9 mouse cellular contexts compared by ENCODE assay signal in the genomic region with DNA sequence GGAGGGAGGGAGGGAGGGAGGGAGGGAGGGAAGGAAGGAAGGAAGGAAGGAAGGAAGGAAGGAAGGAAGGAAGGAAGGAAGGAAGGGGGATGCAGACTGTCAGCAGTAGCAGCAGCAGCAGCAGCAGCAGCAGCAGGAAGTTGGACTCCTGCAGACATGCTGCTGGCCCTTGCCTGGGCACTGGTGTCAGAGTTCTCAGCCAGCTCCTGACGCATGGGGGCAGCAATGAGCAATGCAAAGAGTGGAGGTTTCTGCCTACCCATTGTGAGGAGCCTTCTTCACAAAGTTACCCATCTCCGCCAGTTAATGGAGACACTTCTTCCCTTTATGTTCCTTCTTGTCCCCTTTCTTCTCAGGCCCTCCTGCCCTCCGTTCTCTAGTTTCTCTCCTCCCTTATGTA. TPM values are rescaled to one million over a fixed set of nuclear protein-coding genes. Genes with fewer than 3 reads are reported as not detected.
DNase-seq lines count a peak whose midpoint lies in the region; ATAC-seq and TF ChIP-seq lines count a peak whose summit lies in the region.
"Had no signal": no experiment of that assay in that cellular context is flagged by ENCODE, and none has a peak within 500 bp of the region (broad histone marks: within the 10 kb centered on the region; RNA-seq: fewer than 3 reads in every experiment).

No protein-coding gene starts in this region.

- intact Hi-C loops in left cerebral cortex, postnatal 25 days (cut with DNase I) = loop anchor here (2.0 to 5.0 kb wide), 2 partner anchors 139 to 261 kb away; no protein-coding TSS in a partner anchor

- no peak overlapping the region for H3K4me3 ChIP-seq in forebrain, embryonic 11.5 days (ENCODE audit: low read depth, low read length)
- H3K4me3 ChIP-seq in forebrain, embryonic 13.5 days = no peak overlapping the region
- no peak overlapping the region for H3K4me3 ChIP-seq in forebrain, postnatal 0 days (ENCODE audit: low read depth, low read length)
- H3K4me3 ChIP-seq in kidney, adult 2 months (ENCODE audit: insufficient read depth, low read depth, low read length) = no peak overlapping the region
- H3K4me3 ChIP-seq: erythroblast, embryonic 14.5 days had no signal

- TF ChIP-seq CTCF in forebrain, postnatal 0 days (IDR thresholded peaks at IDR 0.05; ENCODE audit: low read depth) = peak; percentile 66
- TF ChIP-seq CTCF in kidney, adult 2 months (conservative IDR thresholded peaks at IDR 0.05; ENCODE audit: insufficient read depth, insufficient read length, low read depth, low read length) = peak; percentile 91

- no peak overlapping the region for H3K9ac ChIP-seq in forebrain, embryonic 11.5 days (ENCODE audit: low read length)
- H3K9ac ChIP-seq in forebrain, embryonic 13.5 days = no peak overlapping the region
- H3K9ac ChIP-seq in forebrain, postnatal 0 days = no peak overlapping the region

- 0 out of 2 replicates have a peak, but pooled peaks have one; percentile 33 for ATAC-seq in forebrain, embryonic 11.5 days (replicated peaks; ENCODE audit: low FRiP score)
- ATAC-seq in forebrain, embryonic 13.5 days = no peak
- ATAC-seq in forebrain, postnatal 0 days = no peak
- ATAC-seq in monocyte, adult 5-6 weeks (replicated peaks; ENCODE audit: insufficient number of reproducible peaks, low FRiP score, low TSS enrichment, poor library complexity, severe bottlenecking) = no peak

- peak; percentile 87 for DNase-seq in forebrain, embryonic 11.5 days (ENCODE audit: low spot score)
- peak; percentile 85 for DNase-seq in brain, adult 2 months (ENCODE audit: low read depth, low spot score)
- DNase-seq in forebrain, postnatal 0 days = no peak
- DNase-seq in kidney, adult 2 months = peak; percentile 75
- DNase-seq in left cerebral cortex, postnatal 25 days (ENCODE audit: low spot score in 2 of 2) = peak; percentile 69 to 89
- peak; percentile 72 for DNase-seq in ovary, postnatal 14 days (ENCODE audit: low spot score)

- no peaks in the 10 kb centered on the region for H3K9me3 ChIP-seq in forebrain, embryonic 11.5 days (ENCODE audit: control insufficient read depth, low read length)
- no peaks in the 10 kb centered on the region for H3K9me3 ChIP-seq in forebrain, embryonic 13.5 days (replicated peaks)
- no peaks in the 10 kb centered on the region for H3K9me3 ChIP-seq in forebrain, postnatal 0 days (ENCODE audit: low read length)

- H3K27me3 ChIP-seq in forebrain, embryonic 11.5 days (ENCODE audit: control insufficient read depth, insufficient read depth, low read length) = no peaks in the 10 kb centered on the region
- no peaks in the 10 kb centered on the region for H3K27me3 ChIP-seq in forebrain, embryonic 13.5 days
- no peaks in the 10 kb centered on the region for H3K27me3 ChIP-seq in forebrain, postnatal 0 days (ENCODE audit: insufficient read depth, low read length)
- no peaks in the 10 kb centered on the region for H3K27me3 ChIP-seq in kidney, adult 2 months (replicated peaks; ENCODE audit: control insufficient read depth, insufficient read depth, low read length)

- no peaks in the 10 kb centered on the region for H3K4me1 ChIP-seq in forebrain, embryonic 11.5 days (replicated peaks; ENCODE audit: control insufficient read depth, insufficient read depth, low read length)
- H3K4me1 ChIP-seq in forebrain, embryonic 13.5 days = no peaks in the 10 kb centered on the region; the same call in 1 of the 2 replicates
- no peaks in the 10 kb centered on the region for H3K4me1 ChIP-seq in forebrain, postnatal 0 days (ENCODE audit: insufficient read depth)
- H3K4me1 ChIP-seq in kidney, adult 2 months (ENCODE audit: control insufficient read depth, insufficient read depth, low read length) = no peaks in the 10 kb centered on the region

- no peak overlapping the region for H3K27ac ChIP-seq in forebrain, embryonic 11.5 days (ENCODE audit: low read depth, low read length)
- no peak overlapping the region for H3K27ac ChIP-seq in forebrain, embryonic 13.5 days
- no peak overlapping the region for H3K27ac ChIP-seq in forebrain, postnatal 0 days (ENCODE audit: low read depth, low read length)
- H3K27ac ChIP-seq in kidney, adult 2 months (ENCODE audit: insufficient read depth, low read depth, low read length) = no peak overlapping the region

- no peak for TF ChIP-seq POLR2A in kidney, adult 2 months (IDR thresholded peaks at IDR 0.05; ENCODE audit: low read depth, low read length)

- no peaks in the 10 kb centered on the region for H3K36me3 ChIP-seq in forebrain, embryonic 11.5 days (ENCODE audit: control insufficient read depth, insufficient read depth, low read length)
- no peaks in the 10 kb centered on the region for H3K36me3 ChIP-seq in forebrain, embryonic 13.5 days (ENCODE audit: poor library complexity, severe bottlenecking)
- no peaks in the 10 kb centered on the region for H3K36me3 ChIP-seq in forebrain, postnatal 0 days (ENCODE audit: insufficient read depth)
- no peaks in the 10 kb centered on the region for H3K36me3 ChIP-seq in kidney, adult 2 months (ENCODE audit: control insufficient read depth, insufficient read depth, low read length)

- WGBS in forebrain, embryonic 11.5 days = 22% methylated on average over 3 of the region's 3 CpGs
- 30% methylated on average over 3 of the region's 3 CpGs for WGBS in forebrain, embryonic 13.5 days
- WGBS in forebrain, postnatal 0 days = 27% methylated on average over 3 of the region's 3 CpGs
- 35% methylated on average over 3 of the region's 3 CpGs for WGBS in kidney, adult 2 months

- no peak overlapping the region for H3K4me2 ChIP-seq in forebrain, embryonic 11.5 days (ENCODE audit: low read depth, low read length, severe bottlenecking)
- no peak overlapping the region for H3K4me2 ChIP-seq in forebrain, embryonic 13.5 days
- H3K4me2 ChIP-seq in forebrain, postnatal 0 days (ENCODE audit: low read depth) = no peak overlapping the region

RNA-seq across cellular contexts. Expression of a gene that starts 40.7 kb away (rescaled TPM):
- polyA plus RNA-seq in forebrain, embryonic 11.5 days (2014; fragmentation: Nextera tagmentation; extraction: Ambion mirVana) = 13.5 and 14.3 TPM in 2 replicates
- polyA plus RNA-seq in forebrain, embryonic 13.5 days (2015; fragmentation: Nextera tagmentation; extraction: Ambion mirVana) = 61.4 and 65.7 TPM in 2 replicates
- 140 and 162 TPM in 2 replicates for total RNA-seq in forebrain, postnatal 0 days (2014; rRNA removed)
- 155 and 235 TPM in 2 replicates for polyA plus RNA-seq in forebrain, postnatal 0 days (2015; fragmentation: Nextera tagmentation; extraction: Ambion mirVana)
- 0.74 and 1.1 TPM in 2 replicates for polyA plus RNA-seq in kidney, adult 2 months (2012; rRNA removed)
- total RNA-seq in left cerebral cortex, postnatal 25 days (2021) = 100 to 1,000 TPM; 288 to 306 TPM
- total RNA-seq in monocyte, adult 5-6 weeks (2017) = not detected in 3 replicates
